Mouse (Mus musculus) kidney, postnatal 0 days (tissue): ENCODE data around the gene Znhit1. TPM values are rescaled to one million over a fixed set of nuclear protein-coding genes. Genes with fewer than 3 reads are reported as not detected.
A peak's percentile ranks its signal among the peaks of the same experiment; 100 is the strongest.

ENCODE experiments used
- ATAC-seq: fragments of 200-750 bp; cut with Nextera tagmentation; replicated peaks from 2 replicates; pipeline ENCODE4 v1.8.0; 2017; ENCODE audit warnings: low read depth, moderate number of reproducible peaks, moderate TSS enrichment, moderate library complexity; ENCODE audit not compliant: low FRiP score
- DNase-seq: peaks from one replicate; pipeline ENCODE4 v3.0.0-alpha.2; 2016; ENCODE audit warnings: low spot score
- H3K27ac ChIP-seq: fragments of 300-500 bp; sonication (generic); 2 replicates; pipeline ENCODE4 v1.5.1; 2014; ENCODE audit warnings: mild to moderate bottlenecking
- H3K27me3 ChIP-seq: fragments of 300-500 bp; sonication (generic); 2 replicates; pipeline ENCODE4 v1.6.1; 2014; ENCODE audit warnings: low read length, mixed read lengths; ENCODE audit not compliant: insufficient read depth
- H3K36me3 ChIP-seq: fragments of 300-500 bp; sonication (generic); 2 replicates; pipeline ENCODE4 v1.6.1; 2014; ENCODE audit warnings: low read length, mixed read lengths; ENCODE audit not compliant: insufficient read depth
- H3K4me1 ChIP-seq: fragments of 300-500 bp; sonication (generic); replicated peaks from 2 replicates; pipeline ENCODE4 v1.6.1; 2014; ENCODE audit warnings: antibody characterized with exemption, low read length, mixed read lengths; ENCODE audit not compliant: insufficient read depth
- H3K4me2 ChIP-seq: fragments of 300-500 bp; sonication (generic); 2 replicates; pipeline ENCODE4 v1.6.1; 2014; ENCODE audit warnings: mild to moderate bottlenecking, low read length, moderate library complexity, mixed read lengths
- H3K4me3 ChIP-seq: fragments of 300-500 bp; sonication (generic); replicated peaks from 2 replicates; pipeline ENCODE4 v1.5.1; 2014; ENCODE audit warnings: low read depth, low read length
- H3K9ac ChIP-seq: fragments of 300-500 bp; sonication (generic); 2 replicates; pipeline ENCODE4 v1.6.1; 2014; ENCODE audit warnings: low read depth, low read length
- H3K9me3 ChIP-seq: fragments of 300-500 bp; sonication (generic); replicated peaks from 2 replicates; pipeline ENCODE4 v1.6.1; 2016; ENCODE audit warnings: low read length, inconsistent platforms, mixed read lengths
- CTCF ChIP-seq: IDR thresholded peaks from 2 replicates; pipeline ENCODE4 v1.5.1; 2016; ENCODE audit warnings: antibody characterized with exemption, low read depth, mild to moderate bottlenecking, moderate library complexity
- WGBS: fragments of 180-500 bp; shearing (Covaris S2); extraction: QIAGEN DNeasy Blood & Tissue Kit; methylation state at CpG from one replicate; pipeline ENCODE4 v1.1.7; 2014; 5-methylcytosine and 5-hydroxymethylcytosine counted together
- polyA plus RNA-seq: library from polyadenylated mRNA; unstranded; fragments of >200 nt; fragmentation: Nextera tagmentation; extraction: Ambion mirVana; gene quantifications from 2 replicates; pipeline ENCODE4 v1.2.1, GENCODE M21; 2015

Gene Znhit1
- polyA plus RNA-seq, 1 experiment from 2014 or later = 91.1 TPM

- TF ChIP-seq CTCF = no peak
- no peaks in the 10 kb centered on the region for H3K27me3 ChIP-seq
- H3K4me2 ChIP-seq = peak within 1 kb of the TSS; percentile 5
- peak within 1 kb of the TSS; percentile 35; the same call in 1 of the 2 replicates for H3K9ac ChIP-seq
- H3K27ac ChIP-seq = peak within 1 kb of the TSS; percentile 84
- H3K4me3 ChIP-seq = no peak within 1 kb of the TSS
- H3K4me1 ChIP-seq = peaks cover 35% of the 10 kb centered on the region
- ATAC-seq (peak; percentile 55), DNase-seq (peak; percentile 96)
- peaks cover 24% of the 10 kb centered on the region for H3K36me3 ChIP-seq
- 13% methylated on average over 6 of the region's 6 CpGs for WGBS
- H3K9me3 ChIP-seq = no peaks in the 10 kb centered on the region
Observed at GRCm38 (mm10) chr5:136966331-136966730, 21.5 kb downstream of the Znhit1 start, which contains the start of gene Cldn15. Gene Cldn15, plus strand, starts transcription at chr5:136966616.

DNA sequence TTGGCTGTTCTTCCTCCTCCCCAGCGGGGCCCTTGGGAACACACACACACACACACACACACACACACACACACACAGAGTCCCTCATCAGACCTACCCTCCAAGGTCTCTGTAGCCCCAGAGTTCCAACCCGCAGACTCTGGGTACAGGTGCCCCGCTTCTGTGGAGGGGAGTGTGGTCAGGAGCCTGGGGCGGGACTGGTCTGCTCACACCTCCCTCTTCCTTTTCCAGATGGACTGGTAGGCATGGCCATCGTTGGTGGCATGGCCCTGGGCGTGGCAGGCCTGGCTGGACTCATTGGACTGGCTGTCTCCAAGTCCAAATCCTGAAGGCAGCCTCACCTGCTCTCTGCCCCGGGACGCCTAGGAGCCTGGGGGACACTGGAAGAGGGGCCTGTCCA lies 22.1 kb downstream of the Znhit1 start:
- no peaks in the 10 kb centered on the region for H3K27me3 ChIP-seq
- H3K4me3 ChIP-seq = no peak overlapping the region
- peak overlapping the region; percentile 84 for H3K27ac ChIP-seq
- DNase-seq = no peak
- no peaks in the 10 kb centered on the region for H3K9me3 ChIP-seq
- WGBS = 75% methylated on average over 7 of the region's 8 CpGs
- H3K4me1 ChIP-seq = peaks cover 36% of the 10 kb centered on the region
- peak overlapping the region; percentile 5; the same call in 1 of the 2 replicates for H3K4me2 ChIP-seq
- H3K36me3 ChIP-seq = peaks cover 24% of the 10 kb centered on the region
- peak overlapping the region; percentile 35; the same call in 1 of the 2 replicates for H3K9ac ChIP-seq
- no peak for ATAC-seq
- TF ChIP-seq CTCF = no peak

- Histone ChIP-seq H3K9ac (no peak overlapping the region), H3K27me3 (no peaks in the 10 kb centered on the region), H3K4me2 (no peak overlapping the region), H3K4me3 (no peak overlapping the region), H3K36me3 (peaks cover 24% of the 10 kb centered on the region), H3K27ac (peak overlapping the region; percentile 84), H3K9me3 (no peaks in the 10 kb centered on the region), H3K4me1 (peaks cover 36% of the 10 kb centered on the region)
- ATAC-seq (no peak), DNase-seq (no peak)
- TF ChIP-seq CTCF = no peak
- WGBS = 73% methylated on average over 9 of the region's 9 CpGs
Observed at GRCm38 (mm10) chr5:136965210-136965609, 22.6 kb downstream of the Znhit1 start.

- DNase-seq (no peak), ATAC-seq (no peak)
- peak overlapping the region; percentile 73; the same call in 1 of the 2 replicates for H3K9ac ChIP-seq
- peak overlapping the region; percentile 65 for H3K4me3 ChIP-seq
- H3K9me3 ChIP-seq = no peaks in the 10 kb centered on the region
- peak overlapping the region; percentile 76 for H3K4me2 ChIP-seq
- H3K4me1 ChIP-seq = peaks cover 36% of the 10 kb centered on the region
- H3K27ac ChIP-seq = peak overlapping the region; percentile 54; the same call in 1 of the 2 replicates
- WGBS = 68% methylated on average over 8 of the region's 8 CpGs
- no peak for TF ChIP-seq CTCF
- H3K36me3 ChIP-seq = peaks cover 24% of the 10 kb centered on the region
- no peaks in the 10 kb centered on the region for H3K27me3 ChIP-seq
Observed at GRCm38 (mm10) chr5:136962966-136963540, 24.8 kb downstream of the Znhit1 start.

GRCm38 (mm10) chr5:136962501-136962900 lies 25.3 kb downstream of the Znhit1 start:
- peak overlapping the region; percentile 91 for H3K27ac ChIP-seq
- DNase-seq (peak; percentile 88), ATAC-seq (peak; percentile 22; the same call in 1 of the 2 replicates)
- H3K4me3 ChIP-seq = peak overlapping the region; percentile 65
- peak overlapping the region; percentile 76 for H3K4me2 ChIP-seq
- peaks cover 35% of the 10 kb centered on the region for H3K4me1 ChIP-seq
- H3K9me3 ChIP-seq = no peaks in the 10 kb centered on the region
- no peaks in the 10 kb centered on the region for H3K27me3 ChIP-seq
- H3K9ac ChIP-seq = peak overlapping the region; percentile 73
- 2% methylated on average over 10 of the region's 10 CpGs for WGBS
- peaks cover 24% of the 10 kb centered on the region for H3K36me3 ChIP-seq
- peak; percentile 89 for TF ChIP-seq CTCF

- under 1% methylated on average over 20 of the region's 20 CpGs for WGBS
Observed at GRCm38 (mm10) chr5:136961983-136962461, 25.8 kb downstream of the Znhit1 start.

More at GRCm38 (mm10) chr5:136961983-136962461, 25.8 kb downstream of the Znhit1 start:
- Histone ChIP-seq H3K4me3 (peak overlapping the region; percentile 65), H3K4me1 (peaks cover 30% of the 10 kb centered on the region), H3K27me3 (no peaks in the 10 kb centered on the region), H3K9me3 (no peaks in the 10 kb centered on the region), H3K4me2 (peak overlapping the region; percentile 76), H3K9ac (peak overlapping the region; percentile 73), H3K36me3 (peaks cover 24% of the 10 kb centered on the region), H3K27ac (peak overlapping the region; percentile 91)
- TF ChIP-seq CTCF = no peak
- DNase-seq (peak; percentile 96), ATAC-seq (peak; percentile 83)
